Mouse (Mus musculus) limb, embryonic 14.5 days (tissue): ENCODE measurements around the gene Mfsd6. TPM values are rescaled to one million over a fixed set of nuclear protein-coding genes. Genes with fewer than 3 reads are reported as not detected.

Experiments used
- ATAC-seq: fragments of 200-750 bp; cut with Nextera tagmentation; 2 replicates; pipeline ENCODE4 v1.8.0; 2017; ENCODE audit warnings: low read depth, moderate number of reproducible peaks, moderate TSS enrichment; ENCODE audit not compliant: low FRiP score
- DNase-seq: peaks from one replicate; pipeline ENCODE4 v3.0.0-alpha.2; 2015; ENCODE audit warnings: low spot score
- H3K27ac ChIP-seq: fragments of 300-500 bp; sonication (generic); replicated peaks from 2 replicates; pipeline ENCODE4 v1.5.1; 2014; ENCODE audit warnings: low read depth, mild to moderate bottlenecking, low read length, moderate library complexity, mixed read lengths
- H3K27me3 ChIP-seq: fragments of 300-500 bp; sonication (generic); 2 replicates; pipeline ENCODE4 v1.6.1; 2014; ENCODE audit warnings: low read length, mixed read lengths; ENCODE audit not compliant: control insufficient read depth, insufficient read depth
- H3K36me3 ChIP-seq: fragments of 300-500 bp; sonication (generic); 2 replicates; pipeline ENCODE4 v1.6.1; 2014; ENCODE audit warnings: mild to moderate bottlenecking, low read length, moderate library complexity, mixed read lengths; ENCODE audit not compliant: control insufficient read depth, insufficient read depth
- H3K4me1 ChIP-seq: fragments of 300-500 bp; sonication (generic); 2 replicates; pipeline ENCODE4 v1.6.1; 2014; ENCODE audit warnings: antibody characterized with exemption, low read length, mixed read lengths; ENCODE audit not compliant: control insufficient read depth, insufficient read depth
- H3K4me2 ChIP-seq: fragments of 300-500 bp; sonication (generic); replicated peaks from 2 replicates; pipeline ENCODE4 v1.6.1; 2014; ENCODE audit warnings: low read depth, mild to moderate bottlenecking, low read length, moderate library complexity; ENCODE audit not compliant: severe bottlenecking
- H3K4me3 ChIP-seq: fragments of 300-500 bp; sonication (generic); replicated peaks from 2 replicates; pipeline ENCODE4 v1.5.1; 2014; ENCODE audit warnings: low read length
- H3K9ac ChIP-seq: fragments of 300-500 bp; sonication (generic); 2 replicates; pipeline ENCODE4 v1.6.1; 2014; ENCODE audit warnings: mild to moderate bottlenecking, low read depth, low read length, moderate library complexity; ENCODE audit not compliant: severe bottlenecking
- H3K9me3 ChIP-seq: fragments of 300-500 bp; sonication (generic); 2 replicates; pipeline ENCODE4 v1.6.1; 2016; ENCODE audit warnings: low read length; ENCODE audit not compliant: control insufficient read depth
- POLR2A ChIP-seq: fragments of 200-500 bp; IDR thresholded peaks from 2 replicates; pipeline ENCODE4 v1.8.0; 2012; ENCODE audit warnings: inconsistent platforms, mild to moderate bottlenecking, moderate library complexity, borderline replicate concordance; ENCODE audit not compliant: insufficient read depth, insufficient read length; ENCODE audit errors: extremely low read depth
- WGBS: fragments of 180-500 bp; shearing (Covaris S2); extraction: QIAGEN DNeasy Blood & Tissue Kit; methylation state at CpG from one replicate; pipeline ENCODE4 v1.1.7; 2014; 5-methylcytosine and 5-hydroxymethylcytosine counted together
- polyA plus RNA-seq, 2 experiments: library from polyadenylated mRNA; depleted of rRNA in 1 of 2; stranded (reverse) in 1 of 2; unstranded in 1 of 2; fragments of >200 nt; fragmentation: Nextera tagmentation in 1 of 2; extraction: Ambion mirVana in 1 of 2; gene quantifications; 2 replicates each; pipeline versions ENCODE4 v1.2.1 to v1.2.3; 2012 to 2014

Gene Mfsd6
- polyA plus RNA-seq, 2 experiments = 2.6 to 3.0 TPM

GRCm38 (mm10) chr1:52683550-52683949, 43.7 kb downstream of the Mfsd6 start:
- no peaks in the 10 kb centered on the region for H3K4me1 ChIP-seq
- TF ChIP-seq POLR2A = no peak
- 75% methylated on average over 4 of the region's 4 CpGs for WGBS

GRCm38 (mm10) chr1:52676621-52677020, 50.6 kb downstream of the Mfsd6 start:
- ATAC-seq (no peak), DNase-seq (peak; percentile 44)
- Histone ChIP-seq H3K4me2 (no peak overlapping the region), H3K27me3 (no peaks in the 10 kb centered on the region), H3K27ac (no peak overlapping the region), H3K9ac (no peak overlapping the region), H3K4me3 (no peak overlapping the region), H3K36me3 (no peaks in the 10 kb centered on the region), H3K9me3 (no peaks in the 10 kb centered on the region), H3K4me1 (peaks cover 6% of the 10 kb centered on the region)
- 48% methylated on average over 3 of the region's 3 CpGs for WGBS
- no peak for TF ChIP-seq POLR2A

More at GRCm38 (mm10) chr1:52683550-52683949, 43.7 kb downstream of the Mfsd6 start:
- Histone ChIP-seq H3K9ac (no peak overlapping the region), H3K27me3 (no peaks in the 10 kb centered on the region), H3K9me3 (no peaks in the 10 kb centered on the region), H3K4me3 (no peak overlapping the region), H3K27ac (no peak overlapping the region), H3K4me2 (no peak overlapping the region), H3K36me3 (no peaks in the 10 kb centered on the region)
- ATAC-seq = no peak
- DNase-seq = no peak

- Histone ChIP-seq H3K4me1 (peaks cover 6% of the 10 kb centered on the region), H3K9ac (no peak overlapping the region), H3K4me2 (no peak overlapping the region), H3K36me3 (no peaks in the 10 kb centered on the region), H3K4me3 (no peak overlapping the region), H3K27ac (no peak overlapping the region), H3K27me3 (no peaks in the 10 kb centered on the region), H3K9me3 (no peaks in the 10 kb centered on the region)
- ATAC-seq (no peak), DNase-seq (no peak)
- TF ChIP-seq POLR2A = no peak
- 54% methylated on average over 7 of the region's 7 CpGs for WGBS
Observed at GRCm38 (mm10) chr1:52675561-52676551, 51.4 kb downstream of the Mfsd6 start.

GRCm38 (mm10) chr1:52669931-52670330, 57.3 kb downstream of the Mfsd6 start:
- DNase-seq = no peak
- H3K27me3 ChIP-seq = no peaks in the 10 kb centered on the region
- no peak overlapping the region for H3K27ac ChIP-seq
- no peak for TF ChIP-seq POLR2A
- no peak overlapping the region for H3K9ac ChIP-seq
- no peak overlapping the region for H3K4me2 ChIP-seq
- no peaks in the 10 kb centered on the region for H3K9me3 ChIP-seq
- no peak for ATAC-seq
- WGBS = 88% methylated on average over 1 of the region's 1 CpGs
- H3K4me3 ChIP-seq = no peak overlapping the region
- no peaks in the 10 kb centered on the region for H3K36me3 ChIP-seq
- no peaks in the 10 kb centered on the region for H3K4me1 ChIP-seq

- no peak for ATAC-seq
- no peaks in the 10 kb centered on the region for H3K27me3 ChIP-seq
- no peak for DNase-seq
- H3K27ac ChIP-seq = no peak overlapping the region
- H3K4me1 ChIP-seq = no peaks in the 10 kb centered on the region
- H3K4me2 ChIP-seq = no peak overlapping the region
- no peaks in the 10 kb centered on the region for H3K9me3 ChIP-seq
- TF ChIP-seq POLR2A = no peak
- H3K9ac ChIP-seq = no peak overlapping the region
- no peaks in the 10 kb centered on the region for H3K36me3 ChIP-seq
- H3K4me3 ChIP-seq = no peak overlapping the region
- 50% methylated on average over 7 of the region's 7 CpGs for WGBS
Observed at GRCm38 (mm10) chr1:52668743-52669323, 58.4 kb downstream of the Mfsd6 start.
